Mouse (Mus musculus): Measurements from ENCODE around the gene Cpn2. TPM values are rescaled to one million over a fixed set of nuclear protein-coding genes. Genes with fewer than 3 reads are reported as not detected.

Cpn2 gene
- polyA plus RNA-seq, 2 experiments = 2.8 to 4.8 TPM

- no peak for ATAC-seq (ENCODE audit: insufficient read depth)
- Histone ChIP-seq H3K36me3 (replicated peaks; ENCODE audit: control insufficient read depth, insufficient read depth, low read depth) (no peaks in the 10 kb centered on the region), H3K9me3 (ENCODE audit: control insufficient read depth, low read length) (no peaks in the 10 kb centered on the region), H3K4me3 (ENCODE audit: insufficient read depth in 1 of 2, low read depth in 2 of 2, low read length in 2 of 2) (no peak overlapping the region), H3K27me3 (ENCODE audit: control insufficient read depth, insufficient read depth, low read length) (no peaks in the 10 kb centered on the region), H3K4me1 (replicated peaks; ENCODE audit: control insufficient read depth in 2 of 2, insufficient read depth in 2 of 2, low read length in 1 of 2) (no peaks in the 10 kb centered on the region), H3K27ac (no peak overlapping the region), H3K4me2 (ENCODE audit: low read depth) (no peak overlapping the region), H3K9ac (replicated peaks) (no peak overlapping the region)
- 62% methylated on average over 7 of the region's 7 CpGs for WGBS (ENCODE audit: insufficient replicate concordance)
- TF ChIP-seq EP300 (IDR thresholded peaks at IDR 0.05; ENCODE audit: low read depth) (no peak), CTCF (IDR thresholded peaks at IDR 0.05; ENCODE audit: low read depth) (no peak)
- no peak for DNase-seq (ENCODE audit: low read depth in 3 of 3, low spot score in 3 of 3)
Measured at GRCm38 (mm10) chr16:30295106-30295505, 27.8 kb upstream of the Cpn2 start.

GRCm38 (mm10) chr16:30290436-30290835 lies 23.1 kb upstream of the Cpn2 start:
- TF ChIP-seq EP300 (IDR thresholded peaks at IDR 0.05; ENCODE audit: low read depth) (no peak), CTCF (IDR thresholded peaks at IDR 0.05; ENCODE audit: low read depth) (no peak)
- H3K4me1 ChIP-seq (replicated peaks; ENCODE audit: control insufficient read depth in 2 of 2, insufficient read depth in 2 of 2, low read length in 1 of 2) = no peaks in the 10 kb centered on the region
- no peaks in the 10 kb centered on the region for H3K36me3 ChIP-seq (replicated peaks; ENCODE audit: control insufficient read depth, insufficient read depth, low read depth)
- DNase-seq (ENCODE audit: low read depth in 3 of 3, low spot score in 3 of 3) = no peak
- 62% methylated on average over 6 of the region's 6 CpGs for WGBS (ENCODE audit: insufficient replicate concordance)
- ATAC-seq (ENCODE audit: insufficient read depth) = no peak
- no peaks in the 10 kb centered on the region for H3K9me3 ChIP-seq (ENCODE audit: control insufficient read depth, low read length)
- H3K4me3 ChIP-seq (ENCODE audit: insufficient read depth in 1 of 2, low read depth in 2 of 2, low read length in 2 of 2) = no peak overlapping the region
- no peak overlapping the region for H3K9ac ChIP-seq (replicated peaks)
- no peak overlapping the region for H3K27ac ChIP-seq
- no peaks in the 10 kb centered on the region for H3K27me3 ChIP-seq (ENCODE audit: control insufficient read depth, insufficient read depth, low read length)
- H3K4me2 ChIP-seq (ENCODE audit: low read depth) = no peak overlapping the region

- no peak overlapping the region for H3K9ac ChIP-seq (replicated peaks)
- no peaks in the 10 kb centered on the region for H3K4me1 ChIP-seq (replicated peaks; ENCODE audit: control insufficient read depth in 2 of 2, insufficient read depth in 2 of 2, low read length in 1 of 2)
- no peak for TF ChIP-seq CTCF (IDR thresholded peaks at IDR 0.05; ENCODE audit: low read depth)
- no peak for TF ChIP-seq EP300 (IDR thresholded peaks at IDR 0.05; ENCODE audit: low read depth)
- H3K36me3 ChIP-seq (replicated peaks; ENCODE audit: control insufficient read depth, insufficient read depth, low read depth) = no peaks in the 10 kb centered on the region
- peaks cover 29% of the 10 kb centered on the region for H3K27me3 ChIP-seq (ENCODE audit: control insufficient read depth, insufficient read depth, low read length)
- WGBS (ENCODE audit: insufficient replicate concordance) = 61% methylated on average over 4 of the region's 4 CpGs
- H3K4me2 ChIP-seq (ENCODE audit: low read depth) = no peak overlapping the region
- H3K27ac ChIP-seq = no peak overlapping the region
- DNase-seq (ENCODE audit: low read depth in 3 of 3, low spot score in 3 of 3) (no peak), ATAC-seq (ENCODE audit: insufficient read depth) (no peak)
- H3K9me3 ChIP-seq (ENCODE audit: control insufficient read depth, low read length) = no peaks in the 10 kb centered on the region
- no peak overlapping the region for H3K4me3 ChIP-seq (ENCODE audit: insufficient read depth in 1 of 2, low read depth in 2 of 2, low read length in 2 of 2)
Measured at GRCm38 (mm10) chr16:30285701-30286100, 18.4 kb upstream of the Cpn2 start.

GRCm38 (mm10) chr16:30283743-30284337 lies 16.5 kb upstream of the Cpn2 start:
- DNase-seq (ENCODE audit: low read depth in 3 of 3, low spot score in 3 of 3) (no peak), ATAC-seq (ENCODE audit: insufficient read depth) (no peak)
- Histone ChIP-seq H3K27ac (no peak overlapping the region), H3K9ac (replicated peaks) (no peak overlapping the region), H3K36me3 (replicated peaks; ENCODE audit: control insufficient read depth, insufficient read depth, low read depth) (no peaks in the 10 kb centered on the region), H3K4me3 (ENCODE audit: insufficient read depth in 1 of 2, low read depth in 2 of 2, low read length in 2 of 2) (no peak overlapping the region), H3K4me2 (ENCODE audit: low read depth) (0 out of 2 replicates have a peak overlapping the region, but pooled peaks have one; percentile 20), H3K4me1 (replicated peaks; ENCODE audit: control insufficient read depth in 2 of 2, insufficient read depth in 2 of 2, low read length in 1 of 2) (no peaks in the 10 kb centered on the region), H3K9me3 (ENCODE audit: control insufficient read depth, low read length) (no peaks in the 10 kb centered on the region), H3K27me3 (ENCODE audit: control insufficient read depth, insufficient read depth, low read length) (peaks cover 29% of the 10 kb centered on the region)
- TF ChIP-seq EP300 (IDR thresholded peaks at IDR 0.05; ENCODE audit: low read depth) (no peak), CTCF (IDR thresholded peaks at IDR 0.05; ENCODE audit: low read depth) (peak; percentile 77)
- 4% methylated on average over 15 of the region's 15 CpGs for WGBS (ENCODE audit: insufficient replicate concordance)

- H3K36me3 ChIP-seq (replicated peaks; ENCODE audit: control insufficient read depth, insufficient read depth, low read depth) = no peaks in the 10 kb centered on the region
- no peak for DNase-seq (ENCODE audit: low read depth in 3 of 3, low spot score in 3 of 3)
- peak within 1 kb of the TSS; percentile 39 for H3K4me2 ChIP-seq (ENCODE audit: low read depth)
- TF ChIP-seq EP300 (IDR thresholded peaks at IDR 0.05; ENCODE audit: low read depth) (no peak), CTCF (IDR thresholded peaks at IDR 0.05; ENCODE audit: low read depth) (no peak)
- no peak within 1 kb of the TSS for H3K4me3 ChIP-seq (ENCODE audit: insufficient read depth in 1 of 2, low read depth in 2 of 2, low read length in 2 of 2)
- no peaks in the 10 kb centered on the region for H3K9me3 ChIP-seq (ENCODE audit: control insufficient read depth, low read length)
- no peak within 1 kb of the TSS for H3K27ac ChIP-seq
- no peak within 1 kb of the TSS for H3K9ac ChIP-seq (replicated peaks)
- no peaks in the 10 kb centered on the region for H3K4me1 ChIP-seq (replicated peaks; ENCODE audit: control insufficient read depth in 2 of 2, insufficient read depth in 2 of 2, low read length in 1 of 2)
- ATAC-seq (ENCODE audit: insufficient read depth) = no peak
- 6% methylated on average over 34 of the region's 34 CpGs for WGBS (ENCODE audit: insufficient replicate concordance)
- H3K27me3 ChIP-seq (ENCODE audit: control insufficient read depth, insufficient read depth, low read length) = peaks cover 29% of the 10 kb centered on the region
Measured at GRCm38 (mm10) chr16:30282844-30283495, 15.7 kb upstream of the Cpn2 start, which contains the start of gene Lrrc15. Lrrc15 (minus strand) TSS chr16:30283256.

Data from liver, embryonic 14.5 days (tissue).